Mouse (Mus musculus): ENCODE results near the gene Alkbh6.
A peak's percentile ranks its signal among the peaks of the same experiment; 100 is the strongest.

Alkbh6 gene

DNA sequence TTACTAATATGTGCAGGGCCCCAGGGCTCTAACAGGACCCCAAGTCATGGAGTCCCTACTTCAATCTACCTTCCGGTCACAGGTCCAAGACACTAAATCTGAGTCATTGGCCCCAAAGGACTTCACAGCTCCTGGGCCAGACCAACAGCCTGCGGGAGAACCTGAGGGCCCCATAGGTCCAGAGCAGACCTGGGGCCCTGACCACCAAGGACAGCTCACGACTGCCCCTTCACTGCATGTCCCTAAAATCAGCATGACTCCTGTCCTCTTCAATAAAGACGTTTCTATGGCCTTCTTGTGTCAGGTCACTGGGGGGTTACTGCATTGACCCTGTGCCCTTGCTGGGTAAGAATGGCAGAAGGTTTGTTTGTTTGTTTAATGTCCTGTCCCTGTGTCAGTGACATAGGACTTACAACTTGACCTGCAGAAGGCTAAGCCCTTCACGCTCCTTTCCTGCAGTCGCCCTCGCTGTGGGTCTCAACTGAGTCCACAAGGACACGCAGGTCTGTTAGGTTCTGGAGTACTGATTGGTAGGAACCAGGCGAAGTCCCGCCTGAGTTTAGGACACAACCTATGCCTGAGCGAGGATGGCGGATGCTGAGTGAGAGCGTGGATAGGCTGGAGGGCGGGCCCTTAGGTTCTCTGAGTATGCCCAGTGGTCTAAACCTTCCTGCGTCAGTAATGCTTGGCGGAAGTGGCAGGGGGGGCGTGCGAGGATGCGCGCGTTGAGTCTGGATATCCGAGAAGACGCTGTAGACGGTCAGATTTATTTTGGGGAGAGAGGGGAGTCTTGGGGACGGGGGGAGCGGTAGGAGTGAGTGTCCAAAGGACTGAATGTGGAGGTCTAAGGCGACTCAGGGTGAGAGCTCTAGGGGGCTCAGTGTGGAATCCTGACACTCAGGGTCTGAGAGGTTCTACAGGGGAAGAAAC, at the start of gene Alkbh6:
Gene Alkbh6 (plus strand): TSS at position 642 of the 930 bp plus-strand sequence.
- DNase-seq: peak; percentile 98

- DNase-seq: no peak
These were observed 43.5 kb upstream of the Alkbh6 start for GRCm38 (mm10) chr7:30265041-30265440.

GRCm38 (mm10) chr7:30265531-30265930, 43.0 kb upstream of the Alkbh6 start:
- DNase-seq: no peak

DNA sequence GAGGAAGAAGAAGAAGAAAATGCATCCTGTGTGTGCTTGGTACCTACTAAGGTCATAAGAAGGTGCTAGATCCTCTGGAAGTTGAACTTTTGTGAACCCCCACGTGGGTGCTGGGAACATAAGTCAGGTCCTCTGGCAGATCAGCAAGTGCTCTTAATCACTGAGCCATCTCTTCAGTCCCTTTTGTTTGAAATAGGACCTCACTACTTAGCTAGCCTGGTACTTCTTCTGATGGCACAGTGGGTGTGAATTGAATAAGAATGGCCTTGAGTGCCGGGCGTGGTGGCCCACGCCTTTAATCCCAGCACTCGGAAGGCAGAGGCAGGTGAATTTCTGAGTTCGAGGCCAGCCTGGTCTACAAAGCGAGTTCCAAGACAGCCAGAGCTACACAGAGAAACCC, 42.6 kb upstream of the Alkbh6 start:
- no peak for DNase-seq

DNA sequence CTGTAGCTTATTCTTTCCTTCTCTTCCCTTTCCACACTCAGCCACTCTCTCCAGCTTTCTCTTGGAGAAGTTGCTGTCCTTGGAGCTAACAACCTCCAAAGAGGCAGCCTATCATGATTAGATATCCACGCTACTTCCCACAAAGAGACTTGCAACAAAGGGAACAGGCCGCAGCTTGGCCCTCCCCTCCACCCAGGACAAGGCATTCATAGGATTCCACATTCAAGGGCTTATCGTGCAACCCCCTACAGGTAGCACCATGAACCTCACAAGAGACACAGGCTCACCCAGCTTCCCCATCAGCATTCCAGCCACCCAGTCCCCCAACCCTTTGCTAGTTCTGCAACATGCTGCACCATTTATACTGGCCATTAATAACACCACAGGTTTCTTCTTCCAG, 41.7 kb upstream of the Alkbh6 start:
- DNase-seq: no peak

DNA sequence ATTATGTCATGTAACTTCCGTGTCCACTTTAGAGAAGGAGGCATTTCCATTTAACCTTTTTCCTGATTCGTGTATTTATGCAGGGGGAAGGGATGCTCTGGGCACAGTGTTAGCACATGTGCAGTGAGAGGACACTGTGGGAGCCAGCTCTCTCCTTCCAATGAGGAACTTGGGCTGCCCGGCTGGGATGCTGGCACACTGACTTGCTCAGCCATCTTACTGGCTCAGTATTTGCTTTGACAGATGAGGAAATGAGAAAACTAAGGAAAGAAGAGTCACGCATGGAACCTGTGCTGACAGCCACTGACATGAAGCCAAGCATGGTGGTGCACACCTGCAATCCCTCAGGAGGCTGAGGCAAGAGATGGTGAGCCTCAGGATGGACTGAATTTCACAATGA, 38.9 kb upstream of the Alkbh6 start:
- no peak for DNase-seq

GRCm38 (mm10) chr7:30274383-30274782, 34.1 kb upstream of the Alkbh6 start:
- DNase-seq: no peak

- no peak for DNase-seq
These were observed 29.6 kb upstream of the Alkbh6 start for GRCm38 (mm10) chr7:30278911-30279310.

DNA sequence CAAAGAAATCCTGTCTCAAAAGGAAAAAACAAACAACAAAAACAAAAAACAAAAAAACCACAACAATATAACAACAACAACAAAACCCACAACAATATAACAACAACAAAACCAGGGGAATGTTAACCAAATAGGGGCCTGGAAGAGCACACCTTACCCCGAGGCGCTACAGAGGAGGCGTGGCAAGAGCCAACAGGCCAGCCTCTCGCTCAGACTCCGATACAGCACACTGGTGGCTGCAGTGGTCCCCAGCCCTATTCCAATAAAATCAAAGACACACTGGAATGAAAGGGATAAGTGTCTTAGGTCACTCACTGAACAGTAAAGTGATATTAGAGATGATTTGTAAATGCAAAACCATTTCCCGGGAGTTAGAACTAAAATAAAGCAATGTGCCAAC, 29.0 kb upstream of the Alkbh6 start:
- no peak for DNase-seq

- peak; percentile 92 for DNase-seq
These were observed 28.4 kb upstream of the Alkbh6 start, which contains the start of the genes Thap8 and Wdr62 for GRCm38 (mm10) chr7:30279951-30280669. Gene Thap8 (plus strand): TSS chr7:30280094. Gene Wdr62 (minus strand): TSS chr7:30280419.

GRCm38 (mm10) chr7:30280670-30281138, 27.8 kb upstream of the Alkbh6 start:
- DNase-seq: peak; percentile 88

- DNase-seq: no peak
These were observed 27.0 kb upstream of the Alkbh6 start for GRCm38 (mm10) chr7:30281522-30281921.

DNA sequence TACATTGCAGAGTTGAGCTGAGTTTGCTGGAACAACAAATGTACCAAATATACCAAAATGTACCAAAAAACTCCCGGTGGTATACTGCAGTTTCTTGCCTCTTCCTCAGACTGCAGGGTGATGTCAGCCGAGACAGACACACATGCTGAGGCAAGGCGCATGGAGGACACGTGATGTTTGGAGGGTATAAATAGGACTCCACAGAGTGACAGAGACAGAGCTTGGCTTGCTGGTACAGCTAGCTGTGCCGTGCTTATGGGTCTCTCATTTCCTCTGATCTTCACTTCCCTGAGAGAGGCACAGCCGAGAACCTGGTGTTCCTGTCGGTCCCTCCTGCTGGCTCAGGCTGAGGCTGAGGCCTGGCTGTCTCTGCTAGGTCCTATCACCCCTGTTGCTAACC, 25.8 kb upstream of the Alkbh6 start:
- DNase-seq: no peak

- no peak for DNase-seq
These were observed 21.7 kb upstream of the Alkbh6 start for GRCm38 (mm10) chr7:30286701-30287410.

- DNase-seq: no peak
These were observed 20.5 kb upstream of the Alkbh6 start for GRCm38 (mm10) chr7:30288046-30288445.

DNA sequence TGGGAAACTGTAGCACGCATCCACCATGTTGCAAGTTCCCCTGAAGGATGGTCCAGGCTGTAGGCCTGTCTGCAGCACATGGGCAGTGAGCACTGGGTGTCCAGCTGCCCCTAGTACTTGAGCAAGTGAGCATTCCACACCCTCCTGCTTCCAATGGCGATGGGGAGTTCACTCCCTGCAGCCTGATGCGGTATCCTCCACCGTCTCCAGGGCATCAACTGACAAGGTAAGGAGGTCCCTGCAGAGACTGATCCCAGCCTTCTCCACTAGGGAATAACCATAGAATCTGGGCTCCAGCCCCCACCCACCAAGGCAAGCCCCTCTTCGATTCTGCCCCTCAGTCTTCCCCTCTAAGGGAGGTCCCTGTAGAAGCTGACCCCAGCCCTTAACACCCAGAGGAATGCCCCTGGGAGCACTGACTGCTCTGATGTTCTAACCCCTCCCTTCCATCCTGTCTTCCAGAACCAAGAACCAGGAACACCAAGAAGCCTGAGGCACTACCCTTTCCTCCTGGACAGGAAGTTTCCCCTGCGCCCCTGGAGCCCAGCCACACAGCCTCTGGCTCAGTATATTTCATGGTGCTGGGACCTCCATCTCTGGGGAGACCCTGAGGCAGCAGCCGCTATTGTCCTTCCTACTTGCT, 19.3 kb upstream of the Alkbh6 start:
- DNase-seq: no peak

DNA sequence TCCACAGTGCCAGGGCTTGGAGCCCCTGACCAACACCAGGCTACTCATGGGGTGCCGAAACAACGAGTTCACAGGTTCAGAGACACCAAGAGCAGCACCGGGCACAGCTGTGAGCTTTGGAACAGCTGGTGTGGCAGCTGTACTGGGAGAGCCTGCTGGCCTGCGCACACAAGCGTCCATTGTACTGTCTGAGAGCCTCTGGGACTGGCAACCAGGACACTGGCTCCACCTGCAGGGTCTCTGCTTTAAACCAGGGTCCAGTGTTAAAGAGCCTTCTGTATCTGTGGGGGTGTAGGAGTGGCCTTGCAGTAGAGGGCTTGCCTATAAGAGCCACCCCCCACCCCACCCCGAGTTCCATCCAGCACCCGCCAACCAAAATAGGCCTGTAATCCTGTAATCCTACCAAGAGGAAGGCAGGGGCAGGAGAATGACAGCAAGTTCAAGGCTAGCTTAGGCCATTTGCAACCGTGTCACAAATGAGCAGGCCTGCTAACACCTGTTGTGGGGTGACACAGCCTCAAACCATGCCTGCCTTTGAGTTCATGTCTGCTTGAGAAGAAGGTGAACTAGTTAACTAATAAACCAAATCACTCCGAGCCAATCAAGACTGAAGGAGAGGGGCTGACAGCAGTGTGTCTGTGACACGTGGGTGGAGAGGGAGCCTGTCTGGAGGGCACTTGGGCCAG, 18.7 kb upstream of the Alkbh6 start:
- no peak for DNase-seq

DNA sequence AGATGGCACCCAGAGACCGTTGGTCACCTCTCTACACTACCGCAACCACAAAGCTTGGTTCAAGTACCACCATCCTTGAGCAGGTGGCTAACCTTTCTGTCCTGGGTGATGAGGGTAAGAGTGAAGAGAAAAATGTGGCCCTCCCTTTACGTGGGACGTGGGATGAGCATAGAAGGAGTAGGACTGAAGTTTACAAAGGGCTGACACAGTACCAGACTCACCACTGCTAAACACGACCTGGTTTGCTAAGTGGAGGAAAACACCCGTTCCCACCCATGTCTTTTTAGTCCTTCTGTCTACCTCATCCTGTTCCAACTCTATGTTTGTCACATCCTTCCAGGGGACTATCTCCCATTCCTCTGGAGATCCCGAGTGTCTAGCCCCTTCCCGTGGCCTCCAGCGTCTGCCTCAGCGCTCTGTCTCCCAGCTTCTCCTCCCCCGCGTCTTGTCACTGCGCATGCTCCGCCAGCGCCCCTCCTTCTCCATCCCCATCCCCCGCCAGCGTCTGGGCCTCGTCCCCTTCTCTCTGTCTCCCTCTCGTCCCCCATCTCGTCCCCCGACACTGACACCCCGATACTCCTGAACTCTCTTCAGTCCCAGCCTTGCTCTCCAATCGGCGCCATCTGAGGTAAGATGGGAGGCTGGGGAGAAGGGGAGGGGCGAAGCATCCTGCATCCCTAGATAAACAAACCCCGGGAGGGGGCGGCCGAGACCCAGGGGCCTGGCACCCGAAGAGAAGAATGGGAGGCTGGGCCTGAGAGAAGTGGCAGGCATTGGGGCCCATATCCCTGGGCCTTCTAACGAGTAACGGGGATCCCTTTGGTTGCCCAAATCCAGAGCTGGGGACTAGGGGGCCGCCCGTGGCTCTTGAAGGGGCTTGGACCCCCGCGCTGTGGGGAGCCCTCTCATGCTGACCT, 17.0 kb upstream of the Alkbh6 start, which contains the start of gene Clip3:
Gene Clip3 (plus strand): TSS at position 514 of the 917 bp plus-strand sequence.
- DNase-seq: no peak

DNA sequence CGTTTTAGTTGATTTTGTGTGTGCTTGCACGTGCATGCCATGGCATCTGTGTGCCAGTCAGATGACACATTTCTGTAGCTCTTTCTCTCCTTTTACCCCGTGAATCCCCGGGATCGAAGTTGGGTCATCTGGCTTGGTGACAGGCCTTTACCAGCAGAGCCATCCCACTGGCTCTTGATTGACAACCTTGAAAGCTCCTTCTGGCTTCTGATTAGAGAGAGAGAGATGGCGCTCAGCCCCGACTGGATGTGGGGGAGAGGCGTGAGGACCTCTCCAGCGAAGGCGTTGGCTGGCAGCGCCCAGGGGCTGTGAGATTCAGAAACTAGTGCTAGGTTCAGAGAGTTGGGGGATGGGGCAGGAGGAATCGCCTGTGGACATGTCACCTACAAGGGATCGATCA, 14.7 kb upstream of the Alkbh6 start:
- no peak for DNase-seq

DNA sequence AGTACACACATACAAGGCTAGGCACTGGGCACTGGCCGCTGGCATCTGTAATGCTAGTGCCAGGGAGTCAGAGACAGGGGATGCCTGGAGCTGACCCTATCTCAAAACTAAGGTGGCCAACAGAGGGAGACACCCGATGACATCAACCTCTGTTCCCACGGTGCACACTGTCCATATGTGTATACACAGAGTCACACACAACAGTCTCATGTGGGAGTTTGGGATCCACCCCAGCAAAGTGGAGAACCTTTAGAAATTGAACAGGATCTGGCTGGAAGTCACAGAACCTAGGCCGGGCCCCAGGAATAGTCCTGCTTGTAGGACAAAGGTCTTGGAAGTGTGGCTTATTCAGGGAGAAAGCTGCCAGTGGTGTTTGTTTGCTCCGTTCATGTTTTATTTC, 14.2 kb upstream of the Alkbh6 start:
- no peak for DNase-seq

GRCm38 (mm10) chr7:30295103-30295502, 13.4 kb upstream of the Alkbh6 start:
- DNase-seq: no peak
